ENCODE assay signal across 8 mouse cellular contexts in the genomic region with DNA sequence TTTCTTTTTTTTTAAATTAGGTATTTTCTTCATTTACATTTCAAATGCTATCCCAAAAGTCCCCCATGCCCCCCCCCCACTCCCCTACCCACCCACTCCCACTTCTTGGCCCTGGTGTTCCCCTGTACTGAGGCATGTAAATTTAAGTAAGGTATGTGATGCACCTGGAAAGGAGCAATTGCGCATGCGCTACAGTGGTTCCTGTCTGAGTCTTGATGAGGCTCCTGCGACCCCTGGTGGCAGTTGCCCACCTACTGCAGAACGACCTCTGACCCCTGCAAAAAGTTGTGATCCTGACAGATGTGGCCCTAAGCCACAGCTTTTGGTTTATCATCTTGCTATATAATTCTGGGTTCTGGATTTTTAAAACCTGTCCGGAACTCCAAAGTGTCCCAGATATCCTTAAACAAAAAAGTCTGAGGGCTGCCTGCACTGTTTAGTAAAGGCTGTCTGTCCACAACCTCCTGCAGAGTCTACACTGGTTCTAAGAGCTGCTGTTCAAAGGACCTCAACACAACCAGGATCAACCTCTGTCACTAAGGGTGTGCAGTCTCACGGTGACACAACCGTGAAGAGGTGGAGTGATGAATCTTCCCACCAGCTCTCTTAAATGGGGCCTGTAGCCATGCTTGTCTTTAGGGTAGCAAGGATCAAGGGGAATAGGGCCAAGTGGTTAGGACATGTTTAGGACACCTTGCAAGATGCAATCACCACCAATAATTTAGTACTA. TPM values are rescaled to one million over a fixed set of nuclear protein-coding genes. Genes with fewer than 3 reads are reported as not detected.
A peak's percentile ranks its signal among the peaks of the same experiment; 100 is the strongest.
DNase-seq lines count a peak whose midpoint lies in the region; ATAC-seq and TF ChIP-seq lines count a peak whose summit lies in the region.

No protein-coding gene starts in this region.

- peaks cover 10% of the 10 kb centered on the region for H3K4me1 ChIP-seq in heart, postnatal 0 days (ENCODE audit: control insufficient read depth, insufficient read depth)
- 0 out of 2 replicates have a peak, but pooled peaks cover 6% of the 10 kb centered on the region for H3K4me1 ChIP-seq in midbrain, embryonic 10.5 days

- no peaks in the 10 kb centered on the region for H3K9me3 ChIP-seq in heart, postnatal 0 days (replicated peaks; ENCODE audit: control insufficient read depth, low read length)
- no peaks in the 10 kb centered on the region for H3K9me3 ChIP-seq in midbrain, embryonic 10.5 days (replicated peaks)

- peaks cover 27% of the 10 kb centered on the region for H3K36me3 ChIP-seq in heart, postnatal 0 days (replicated peaks; ENCODE audit: control insufficient read depth, insufficient read depth, low read length)
- H3K36me3 ChIP-seq in midbrain, embryonic 10.5 days, result peaks cover 13% of the 10 kb centered on the region; the same call in 1 of the 2 replicates

- no peak overlapping the region for H3K9ac ChIP-seq in heart, postnatal 0 days (replicated peaks; ENCODE audit: low read depth, low read length)

- peak; percentile 83 for TF ChIP-seq CTCF in heart, postnatal 0 days (IDR thresholded peaks at IDR 0.05; ENCODE audit: low read depth)

- peak; percentile 94 for DNase-seq in heart, adult 11 months
- no peak for DNase-seq in heart, postnatal 25 days (ENCODE audit: low spot score)
- DNase-seq in Muller cell, postnatal 12 days (ENCODE audit: inconsistent ontology term), result peak; percentile 43
- DNase-seq in embryo, embryonic 10.5 days (ENCODE audit: low spot score), result peak; percentile 92
- peak; percentile 68 for DNase-seq in heart, postnatal 0 days (ENCODE audit: low spot score)
- DNase-seq in kidney, postnatal 36 days, result peak; percentile 59 to 86
- DNase-seq in midbrain, embryonic 10.5 days (ENCODE audit: low spot score), result peak; percentile 77
- peak; percentile 55 to 81 for DNase-seq in spleen, postnatal 4 days (ENCODE audit: low spot score in 2 of 2)

- H3K27ac ChIP-seq in heart, postnatal 0 days (ENCODE audit: low read depth), result 0 out of 2 replicates have a peak overlapping the region, but pooled peaks have one; percentile 13
- H3K27ac ChIP-seq in midbrain, embryonic 10.5 days (replicated peaks), result no peak overlapping the region

- no peak for TF ChIP-seq EP300 in heart, postnatal 0 days (IDR thresholded peaks at IDR 0.05; ENCODE audit: low read depth)

- intact Hi-C loops in heart, postnatal 25 days (cut with DNase I), result loop anchor here (5.0 kb wide), 1 partner anchor 37 kb away; no protein-coding TSS in a partner anchor

- 28% methylated on average over 7 of the region's 7 CpGs for WGBS in heart, postnatal 0 days
- WGBS in midbrain, embryonic 10.5 days, result 27% methylated on average over 7 of the region's 7 CpGs

- ATAC-seq in heart, postnatal 0 days (ENCODE audit: insufficient read depth, low read depth), result peak; percentile 49; the same call in 1 of the 2 replicates

- H3K4me3 ChIP-seq in heart, postnatal 0 days (ENCODE audit: low read depth, low read length), result no peak overlapping the region
- H3K4me3 ChIP-seq in midbrain, embryonic 10.5 days, result no peak overlapping the region

- no peak overlapping the region for H3K4me2 ChIP-seq in heart, postnatal 0 days (ENCODE audit: low read depth, low read length)

- no peaks in the 10 kb centered on the region for H3K27me3 ChIP-seq in heart, postnatal 0 days (ENCODE audit: control insufficient read depth, insufficient read depth, low read length)
- H3K27me3 ChIP-seq in midbrain, embryonic 10.5 days (ENCODE audit: low read depth, poor library complexity, severe bottlenecking), result no peaks in the 10 kb centered on the region

RNA-seq across cellular contexts. Expression of gene Ttc7b, which starts 40.6 kb away (rescaled TPM):
- total RNA-seq in heart, postnatal 25 days (2021), result 10 to 100 TPM; 78.9 to 81.0 TPM
- total RNA-seq in heart, postnatal 0 days (2014; rRNA removed; ENCODE audit: low replicate concordance), result 29.4 and 37.8 TPM in 2 replicates
- polyA plus RNA-seq in heart, postnatal 0 days (2015; fragmentation: Nextera tagmentation; extraction: Ambion mirVana), result 5.9 and 6.7 TPM in 2 replicates
- polyA plus RNA-seq in midbrain, embryonic 10.5 days (2016; fragmentation: Nextera tagmentation; extraction: Ambion mirVana), result 5.1 and 5.2 TPM in 2 replicates
